Mouse (Mus musculus) skeletal muscle tissue, adult 2 months (tissue): ENCODE data around the gene Mrpl21.

ENCODE experiments used
- DNase-seq: peaks from one replicate; pipeline ENCODE4 v3.0.0-alpha.2; 2012; ENCODE audit warnings: low read depth, low spot score

The Mrpl21 gene

DNA sequence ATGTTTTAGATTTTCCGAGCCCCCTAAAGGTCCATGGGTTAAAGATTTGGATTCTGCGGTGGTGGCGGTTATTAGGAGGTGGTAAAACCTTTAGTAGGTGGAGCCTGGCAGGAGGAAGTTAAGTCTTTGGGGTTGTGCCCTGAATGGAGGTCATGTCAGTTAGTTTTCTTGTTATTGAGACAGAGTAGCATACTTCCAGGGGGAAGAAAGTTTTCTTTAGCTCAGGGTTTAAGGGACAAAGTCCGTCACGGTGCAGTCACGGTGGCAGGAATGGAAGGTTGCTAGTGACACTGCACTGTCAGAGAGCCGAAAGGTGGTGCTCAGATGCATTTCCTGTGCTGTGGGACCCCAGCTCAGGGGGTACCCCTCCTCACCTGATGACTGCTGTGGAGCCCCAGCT lies 15.1 kb downstream of the Mrpl21 start:
- DNase-seq, result no peak

DNA sequence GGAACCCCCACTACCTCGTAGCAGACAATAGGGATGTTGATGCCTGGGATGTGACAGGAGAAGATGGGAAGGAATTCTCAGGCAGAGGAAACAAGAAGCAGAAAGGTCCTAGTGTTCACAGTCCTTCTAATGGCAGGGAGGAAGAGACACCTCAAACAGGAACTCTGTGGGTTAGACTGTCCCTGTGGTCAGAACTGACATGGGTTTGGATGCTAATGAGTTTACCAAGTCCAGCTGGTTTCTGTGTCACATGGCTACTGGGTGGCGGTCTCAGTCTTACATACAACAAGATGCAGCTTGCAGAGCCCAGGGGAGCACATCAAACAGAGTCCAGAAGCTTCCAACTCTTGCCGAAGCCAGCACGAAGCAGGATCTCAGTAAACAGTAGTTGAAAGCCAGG lies 21.3 kb downstream of the Mrpl21 start:
- no peak for DNase-seq

DNA sequence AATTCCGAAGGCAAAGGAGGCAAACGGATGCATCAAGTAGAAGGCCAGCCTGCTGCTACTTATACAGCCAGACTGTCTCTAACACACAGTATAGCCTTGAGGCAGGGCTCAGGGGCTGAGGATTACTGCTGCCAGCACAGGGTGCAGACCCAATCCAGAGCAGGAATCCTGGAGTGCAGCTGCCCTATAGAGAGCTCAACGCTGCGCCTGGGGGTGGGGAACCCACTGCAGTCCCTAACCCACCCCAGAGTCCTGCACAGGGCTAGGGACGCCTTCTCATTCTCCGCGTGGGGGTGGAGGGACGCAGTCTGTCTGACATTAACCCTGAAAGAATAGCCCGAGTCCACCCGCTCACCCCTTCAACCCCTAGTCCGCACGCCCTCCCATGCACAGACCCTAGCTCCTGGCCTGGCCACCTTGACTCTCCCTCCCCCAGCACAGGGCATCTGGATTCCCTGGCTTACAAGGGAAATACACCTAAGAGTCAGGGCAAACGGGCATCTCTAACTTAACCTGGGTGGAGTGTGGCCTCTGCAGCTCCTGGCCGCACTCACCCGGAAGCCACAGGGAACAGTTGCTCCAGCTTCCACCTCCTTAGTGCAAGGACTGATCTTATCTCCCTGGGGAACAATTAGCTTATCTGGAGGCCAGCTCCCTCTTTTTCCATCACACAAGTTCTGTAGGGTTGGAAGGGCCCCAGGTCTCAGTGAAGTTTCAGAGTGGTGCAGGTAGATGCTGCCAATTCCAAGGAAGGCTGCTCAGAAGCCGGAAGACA lies 24.7 kb downstream of the Mrpl21 start:
- no peak for DNase-seq

DNA sequence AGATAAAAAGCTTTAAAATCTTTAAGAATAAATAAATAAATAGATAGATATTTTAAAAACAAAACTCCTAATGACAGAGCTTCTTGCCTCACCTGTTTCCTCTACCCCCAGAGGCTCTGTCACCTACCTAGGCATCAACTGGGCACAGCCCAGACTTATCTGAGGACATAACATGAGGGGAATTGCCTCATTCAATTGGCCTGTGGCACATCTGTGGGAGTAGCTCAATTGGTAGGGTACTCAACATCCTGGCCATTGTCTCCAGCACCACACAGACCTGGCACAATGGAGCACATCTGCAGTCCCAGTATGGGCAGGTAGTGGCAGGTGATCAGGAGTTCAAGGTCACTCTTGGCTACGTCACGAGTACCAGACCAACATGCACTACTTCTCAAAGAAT lies 36.6 kb downstream of the Mrpl21 start:
- no peak for DNase-seq

DNA sequence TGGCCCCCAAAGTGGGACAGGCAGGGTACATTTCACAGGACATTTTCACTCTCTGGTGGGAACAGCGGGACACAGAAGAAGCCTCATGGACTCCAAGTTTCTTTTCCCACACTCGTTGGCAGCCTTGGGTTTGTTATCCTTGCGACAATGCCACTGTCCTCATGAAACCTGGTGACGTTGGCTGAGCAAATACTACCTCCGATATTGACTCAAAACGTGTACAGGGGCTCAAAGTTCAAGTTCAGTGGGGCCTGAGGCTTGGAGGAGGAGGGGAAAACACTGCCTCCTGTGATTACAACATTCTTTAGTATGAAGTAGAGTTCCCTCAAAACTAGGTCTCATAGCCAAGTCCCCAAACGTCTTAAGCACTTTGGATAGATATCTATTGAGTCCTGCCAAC lies 37.4 kb downstream of the Mrpl21 start:
- no peak for DNase-seq

DNA sequence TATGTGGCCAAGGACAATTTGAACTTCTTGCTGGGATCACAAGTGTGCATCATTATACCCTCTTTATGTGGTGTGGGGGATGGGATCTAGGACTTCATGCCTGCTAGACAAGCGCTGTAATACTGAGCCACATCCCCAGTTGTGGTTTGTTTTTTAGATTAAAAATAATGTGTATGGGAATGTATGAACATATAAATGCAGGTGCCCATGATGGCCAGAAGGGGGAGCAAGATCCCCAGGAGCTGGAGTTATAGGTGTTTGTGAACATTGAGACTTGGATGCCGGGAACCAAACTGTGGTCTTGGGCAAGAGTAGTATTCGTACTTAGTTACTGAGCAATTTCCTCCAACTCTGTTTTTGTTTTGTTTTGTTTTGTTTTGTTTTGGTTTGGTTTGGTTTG lies 38.1 kb downstream of the Mrpl21 start:
- no peak for DNase-seq

DNA sequence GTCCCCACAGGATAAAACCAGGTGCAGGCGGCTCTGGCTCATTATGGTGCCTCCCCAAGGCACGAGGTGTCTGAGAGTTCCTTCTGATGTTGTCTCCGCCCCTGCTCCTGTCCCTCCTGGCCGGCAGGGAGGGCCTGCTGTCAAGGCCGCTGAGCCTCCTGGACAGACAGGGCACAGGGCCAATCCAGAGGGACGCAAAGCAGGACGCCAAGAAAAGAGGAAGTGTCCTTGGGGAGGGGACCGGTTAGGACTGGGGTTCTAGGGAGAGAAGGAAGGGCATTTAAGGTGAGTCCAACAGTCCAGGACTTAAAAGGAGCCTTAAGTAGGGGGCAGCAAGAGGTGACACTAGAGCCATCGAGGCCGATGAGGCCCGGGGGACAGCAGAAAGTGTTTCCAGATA lies 38.9 kb downstream of the Mrpl21 start:
- peak; percentile 54 for DNase-seq

DNA sequence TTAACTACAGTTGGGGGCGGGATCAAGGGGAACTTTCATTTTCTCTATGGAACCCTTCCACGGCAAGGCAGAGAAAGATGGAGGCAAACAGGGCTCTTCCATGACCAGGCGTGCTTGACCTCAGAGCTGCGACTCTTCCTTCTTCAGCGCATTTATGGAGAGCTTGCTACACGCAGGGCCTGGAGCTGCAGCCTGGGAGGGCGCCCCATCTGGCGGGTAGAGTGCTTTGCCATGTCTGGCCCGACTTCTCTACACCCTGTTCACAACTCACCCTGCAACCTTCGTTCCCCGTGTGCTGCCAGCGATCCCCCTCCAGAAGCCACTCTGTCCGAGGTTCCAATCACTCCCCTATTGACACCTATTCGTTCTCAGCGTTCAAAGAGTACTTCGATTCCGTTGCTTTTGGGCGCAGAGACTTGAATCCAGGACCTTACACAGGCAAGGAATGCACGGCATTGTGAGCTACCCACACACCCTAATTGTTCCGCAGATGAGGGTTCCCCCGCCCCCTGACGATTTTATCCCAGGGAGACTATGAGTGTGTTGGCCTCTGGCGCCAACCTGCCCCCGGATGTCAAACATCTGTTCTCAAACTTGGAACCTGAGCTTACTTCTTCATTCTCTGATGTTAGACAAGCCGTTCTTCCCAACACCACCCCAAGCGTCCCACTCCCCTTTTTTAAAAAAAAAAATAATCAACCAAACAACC lies 39.7 kb downstream of the Mrpl21 start, which contains the start of gene Cpt1a:
Gene Cpt1a, plus strand, starts transcription at position 74 of the 709 bp plus-strand sequence.
- DNase-seq, result peak; percentile 44

DNA sequence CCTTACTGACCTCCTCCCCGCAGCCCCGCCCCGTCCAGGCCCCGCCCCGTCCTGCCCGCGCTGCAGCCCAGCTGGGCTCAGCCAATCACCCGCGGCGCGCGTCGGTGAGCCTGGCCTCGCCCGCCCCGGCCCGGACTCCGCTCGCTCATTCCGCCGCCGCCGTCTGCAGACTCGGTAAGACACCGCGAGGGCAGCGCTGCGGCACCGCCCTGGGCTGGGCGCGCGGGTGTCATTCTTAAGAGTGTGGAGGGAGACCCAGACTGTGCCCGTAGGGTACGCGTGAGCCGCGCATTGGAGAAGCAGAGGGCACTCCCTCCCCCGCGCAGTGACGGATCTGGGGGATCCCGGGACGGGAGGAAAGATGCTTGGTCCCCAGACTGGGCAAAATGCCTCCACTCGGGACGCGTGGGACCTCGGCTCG lies 40.5 kb downstream of the Mrpl21 start:
- DNase-seq, result peak; percentile 79

DNA sequence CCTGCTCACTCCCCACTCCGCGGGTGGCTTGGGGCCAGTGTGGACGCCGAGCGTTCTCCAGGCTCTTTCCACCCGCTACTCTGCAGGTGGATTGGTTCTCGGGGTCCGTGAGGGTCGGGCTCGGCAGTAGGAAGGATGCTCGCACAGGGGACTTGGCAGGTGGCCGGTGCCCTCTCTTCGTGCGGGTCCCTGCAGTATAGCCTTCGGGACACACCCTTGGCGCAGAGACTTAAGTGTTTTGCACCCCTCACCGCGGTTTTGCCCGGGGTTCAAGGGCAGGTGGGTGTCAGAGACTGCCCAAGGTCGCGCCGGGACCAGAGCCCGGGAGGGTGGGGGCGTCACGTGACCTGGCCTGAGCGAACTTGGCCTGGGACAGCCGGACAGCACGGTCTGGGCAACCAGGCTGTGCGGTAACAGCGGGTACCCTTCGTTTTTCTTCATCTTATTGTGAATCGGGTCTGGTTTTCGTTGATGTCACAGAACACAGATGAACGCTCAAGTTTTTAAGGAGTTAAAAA lies 41.1 kb downstream of the Mrpl21 start:
- DNase-seq, result peak; percentile 58

DNA sequence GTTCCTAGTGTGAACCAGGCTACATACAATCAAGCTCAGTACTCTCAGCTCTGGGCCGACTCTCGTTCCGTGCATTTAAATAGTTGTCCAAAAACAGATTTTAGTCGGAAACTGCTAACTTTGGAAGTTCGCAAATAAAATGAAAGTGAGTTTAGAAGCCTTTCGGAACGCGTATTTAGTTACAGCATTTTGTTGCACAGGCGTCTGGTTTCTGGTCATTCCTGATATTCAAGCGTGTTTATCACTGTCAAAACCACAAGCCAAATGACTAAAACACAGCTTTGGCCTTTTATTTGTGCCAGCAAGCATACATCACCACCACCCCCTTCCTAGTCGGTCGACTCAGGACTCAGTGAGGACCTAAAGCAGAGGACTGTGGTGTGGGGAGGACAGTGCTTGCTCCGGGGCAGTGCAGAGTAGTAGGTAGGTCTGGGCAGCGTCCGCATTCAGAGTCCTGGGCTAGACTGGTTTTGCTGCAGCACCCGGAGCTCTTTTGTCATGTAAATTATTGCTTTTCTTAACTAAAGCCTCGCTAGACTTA lies 41.6 kb downstream of the Mrpl21 start:
- DNase-seq, result peak; percentile 32

DNA sequence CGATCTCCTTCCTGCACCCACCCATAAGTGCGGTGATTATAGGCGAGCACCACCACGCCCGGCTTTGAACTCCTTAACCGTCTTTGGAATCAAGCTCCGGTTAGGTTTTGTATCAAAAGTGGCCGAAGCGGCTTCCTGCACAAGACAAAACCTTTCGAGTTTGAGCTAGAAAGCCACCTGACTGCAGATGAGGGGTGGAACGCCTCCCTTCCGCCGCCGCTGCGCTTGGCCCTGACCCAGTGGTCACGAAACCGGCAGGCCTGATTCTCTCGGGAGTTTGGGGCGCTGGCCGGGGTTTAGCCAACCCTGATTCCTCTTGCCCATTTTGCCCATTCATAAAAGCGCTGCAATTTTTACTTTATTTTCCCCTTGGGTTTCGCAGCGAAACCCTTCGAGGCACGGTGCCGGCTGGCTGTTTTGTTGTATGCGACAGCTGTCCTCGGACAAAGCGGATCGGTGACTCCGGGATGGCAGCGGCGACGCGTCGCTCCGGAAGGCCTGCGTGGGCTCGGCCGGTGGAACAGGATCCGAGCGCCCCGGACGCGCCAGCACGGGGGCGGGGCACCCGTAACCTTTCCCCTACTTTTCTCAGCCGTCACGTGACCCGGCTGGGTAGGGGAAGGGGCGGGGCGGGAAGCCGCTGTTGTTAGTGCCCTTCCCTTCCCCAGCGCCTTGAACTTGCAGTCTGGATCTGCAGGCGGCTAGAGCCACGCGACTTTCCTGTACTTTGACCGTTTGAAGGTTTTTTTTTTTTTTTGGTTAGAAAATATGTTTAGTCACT lies 42.4 kb downstream of the Mrpl21 start:
- peak; percentile 95 for DNase-seq

DNA sequence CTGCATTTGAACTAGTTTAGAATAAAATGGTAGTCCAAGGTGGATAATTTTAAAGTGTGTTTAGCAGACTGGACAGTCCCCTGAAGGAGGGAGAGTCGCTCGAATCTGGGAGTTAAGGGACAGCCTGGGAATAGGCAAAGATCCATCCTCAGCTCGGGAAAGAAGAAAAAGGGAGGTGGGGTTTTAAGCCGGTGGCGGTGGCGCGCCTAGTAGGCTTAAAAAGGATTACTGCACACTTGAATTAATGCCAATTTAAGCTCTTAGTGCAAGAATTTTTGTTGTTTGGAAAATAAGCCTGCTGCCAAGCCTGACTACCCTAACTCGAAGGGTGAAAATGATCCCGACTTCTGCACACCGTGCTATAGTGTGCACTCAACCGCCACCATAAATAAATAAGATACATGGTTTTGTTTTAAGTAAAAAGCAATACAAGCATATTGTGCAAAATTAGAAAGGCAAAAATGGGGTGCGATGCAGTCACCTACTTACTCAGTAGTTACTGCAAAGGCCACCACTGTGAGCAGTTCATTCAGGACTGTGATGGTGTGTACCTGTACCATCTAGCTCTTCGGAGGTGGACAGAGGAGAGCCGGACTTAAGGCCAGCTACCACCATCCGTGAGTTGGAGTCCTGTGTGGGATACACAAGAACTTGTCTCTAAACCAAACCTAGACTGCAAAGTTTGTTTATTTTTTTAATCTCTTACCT lies 43.2 kb downstream of the Mrpl21 start:
- DNase-seq, result peak; percentile 38

DNA sequence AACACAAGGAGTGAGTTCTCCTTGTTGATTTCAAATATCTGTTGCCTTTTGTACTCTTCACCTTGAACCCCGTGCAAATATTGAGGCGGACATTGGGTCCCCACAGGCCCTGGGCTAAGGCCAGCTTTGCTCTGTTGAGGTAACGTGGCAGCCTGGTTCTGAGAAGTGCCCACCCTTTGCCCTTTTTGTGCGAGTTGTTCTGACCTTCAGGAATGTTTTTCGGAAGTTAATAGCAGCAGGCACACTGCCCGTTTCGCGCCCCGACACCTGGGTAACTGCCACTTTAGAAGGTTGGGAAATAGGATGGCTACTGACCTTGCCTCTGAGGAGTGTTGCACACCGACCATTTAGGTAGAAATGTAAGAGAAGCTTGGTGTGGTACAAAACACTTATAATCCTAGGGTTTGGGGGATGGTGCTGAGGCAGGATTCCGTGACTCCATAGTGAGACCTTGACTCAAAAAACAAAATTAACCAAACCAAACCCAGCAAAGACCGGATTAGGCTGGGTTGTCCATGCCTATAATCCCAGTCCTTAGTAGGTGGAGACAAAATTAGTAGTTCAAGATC lies 43.9 kb downstream of the Mrpl21 start:
- no peak for DNase-seq

DNA sequence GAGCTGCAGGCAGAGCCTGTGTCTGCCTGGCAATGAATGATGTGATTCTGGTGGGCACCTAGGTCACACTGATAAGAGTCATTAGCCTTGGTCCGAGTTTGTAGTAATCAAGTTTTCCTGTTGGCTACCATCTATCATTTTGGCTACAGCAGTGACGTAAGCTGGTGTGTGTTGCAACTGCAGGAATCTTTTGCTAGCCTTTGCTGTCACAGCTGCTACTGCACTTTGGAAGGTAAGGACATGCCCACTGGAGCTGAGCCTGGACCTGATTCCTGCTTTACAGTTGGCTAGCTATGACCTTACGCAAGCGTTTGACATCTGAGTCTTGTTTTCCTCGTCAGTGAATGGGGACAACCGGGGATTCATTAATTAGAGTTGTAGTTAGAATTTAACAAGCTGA lies 50.5 kb downstream of the Mrpl21 start:
- peak; percentile 88 for DNase-seq

DNA sequence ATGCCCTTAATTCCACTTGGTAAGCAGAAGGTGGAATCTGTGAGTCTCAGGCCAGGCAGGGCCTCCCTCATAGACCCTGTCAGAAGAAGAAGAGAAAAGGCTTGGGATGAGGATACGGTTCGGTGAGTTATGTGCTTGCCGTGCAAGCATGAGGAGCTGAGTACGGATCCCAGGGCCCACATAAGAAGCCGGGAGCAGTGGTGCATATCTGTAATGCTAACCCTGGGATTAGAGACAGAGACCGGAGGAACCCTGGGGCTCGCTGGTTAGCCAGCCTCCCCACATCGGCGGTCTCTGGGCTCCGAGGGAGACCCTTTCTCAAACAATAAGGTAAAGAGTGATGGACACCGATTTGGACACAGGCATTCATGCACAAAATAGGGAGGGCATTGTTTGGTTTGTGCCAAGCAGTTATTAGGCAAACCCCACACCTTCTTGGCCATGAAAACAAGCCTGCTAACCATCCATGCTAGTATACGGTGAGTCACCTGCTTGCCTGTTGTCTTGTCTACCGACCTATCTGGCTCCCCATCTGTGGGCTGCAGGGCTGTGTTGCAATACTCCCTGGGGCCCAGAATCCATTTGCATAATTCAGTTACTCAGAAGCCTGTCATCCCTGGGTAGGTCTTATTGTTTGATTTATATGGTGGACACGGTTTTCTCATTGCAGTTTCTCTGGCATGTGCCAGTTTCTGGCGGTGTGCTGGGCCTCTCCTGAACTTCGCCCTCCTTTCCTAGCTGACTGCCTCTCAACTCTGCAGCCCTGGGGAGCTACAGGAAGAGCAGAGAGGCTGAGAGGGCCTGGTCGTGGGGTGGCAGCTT lies 51.2 kb downstream of the Mrpl21 start:
- no peak for DNase-seq

DNA sequence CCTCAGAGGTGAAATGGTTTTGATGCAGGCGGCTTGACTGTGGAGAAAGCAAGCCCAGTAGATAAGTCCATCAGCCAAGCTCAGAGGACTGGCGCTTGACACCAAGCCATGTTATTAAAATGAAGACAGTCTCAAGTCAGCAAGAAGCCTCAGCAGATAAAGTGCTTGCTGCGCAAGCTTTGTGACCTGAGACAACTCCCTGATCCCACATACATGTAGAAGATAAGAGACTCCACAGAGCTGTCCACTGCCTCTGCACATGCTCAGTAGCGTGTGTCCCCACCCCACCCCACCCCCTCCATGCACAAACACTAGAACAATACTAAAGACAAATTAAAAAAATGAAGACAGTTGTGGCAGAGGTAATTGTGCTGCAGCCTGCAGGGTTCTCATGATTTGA lies 51.8 kb downstream of the Mrpl21 start:
- no peak for DNase-seq

DNA sequence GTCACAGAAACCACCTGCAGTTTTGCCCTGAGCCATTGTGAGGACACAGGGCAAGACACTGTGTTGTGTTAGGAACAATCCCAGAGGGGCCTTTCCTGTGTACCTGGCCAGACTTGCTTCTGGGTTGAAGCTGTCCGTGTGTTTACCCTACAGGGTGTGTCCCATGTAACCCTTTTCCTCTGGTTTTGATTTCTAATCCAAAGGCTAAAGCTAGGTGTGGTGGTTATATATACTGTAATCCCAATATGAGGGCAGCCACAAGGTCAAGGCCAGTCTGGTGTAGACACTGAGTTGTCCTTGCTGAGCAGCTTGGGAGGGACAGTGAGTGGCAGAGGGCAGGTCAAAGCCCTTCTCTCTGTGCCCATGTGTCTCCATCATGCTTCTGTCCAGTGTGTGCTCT lies 53.2 kb downstream of the Mrpl21 start:
- DNase-seq, result no peak

DNA sequence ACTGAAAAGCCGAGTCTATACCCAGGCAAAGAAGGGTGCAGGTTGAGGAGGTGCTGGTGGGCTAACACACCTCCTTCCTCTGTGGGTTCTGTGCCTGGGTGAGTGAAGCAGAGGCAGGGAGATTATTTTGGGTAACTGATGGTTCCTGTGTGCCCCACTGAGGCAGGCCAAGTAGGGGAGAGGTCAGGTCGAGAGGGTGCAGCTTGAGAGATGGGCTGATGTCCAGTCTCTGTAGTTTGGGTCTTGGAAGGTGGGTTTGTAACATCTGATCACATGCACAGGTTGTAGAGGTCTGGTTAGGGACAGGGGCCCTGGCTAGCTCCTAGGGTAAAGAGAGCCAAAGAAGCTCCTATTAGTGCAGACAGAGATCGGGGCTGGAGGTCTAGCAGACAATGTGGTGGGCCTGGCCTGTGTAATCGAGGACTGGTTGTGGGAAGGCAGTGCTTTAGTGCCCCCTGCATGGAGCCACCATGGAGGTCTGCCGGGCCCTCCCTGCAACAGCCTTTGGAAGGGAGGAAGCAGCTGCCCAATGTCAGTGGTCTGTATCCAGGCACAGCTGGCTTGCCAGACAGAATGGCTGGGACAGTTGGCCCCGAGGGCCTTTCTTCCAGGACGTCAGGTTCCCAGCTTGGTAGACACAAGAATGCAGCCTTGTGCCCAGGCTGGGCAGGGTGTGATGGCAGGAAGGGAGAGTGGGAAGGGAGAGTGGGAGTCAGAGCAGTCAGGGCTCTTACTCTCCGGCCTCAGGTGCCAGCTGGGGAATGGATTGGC lies 54.0 kb downstream of the Mrpl21 start:
- no peak for DNase-seq
